Mouse (Mus musculus) testis, postnatal 10 days (tissue): ENCODE measurements at regions not wholly inside any gene's neighbourhood (a gene's known extent, or its start where the extent isn't known, plus 50 kb on each side); places are given as distances from the start of the nearest gene placed in this dataset.

Experiments used
- DNase-seq: peaks from one replicate; pipeline ENCODE4 v3.0.0; 2021; ENCODE audit warnings: low spot score

- no peak for DNase-seq
Observed at GRCm38 (mm10) chr3:17667016-17667415, 281.2 kb upstream of the Cypt12 start.

GRCm38 (mm10) chr3:17668839-17669238, 279.4 kb upstream of the Cypt12 start:
- DNase-seq, result no peak
